8 mouse cellular contexts compared by ENCODE assay signal in the genomic region with DNA sequence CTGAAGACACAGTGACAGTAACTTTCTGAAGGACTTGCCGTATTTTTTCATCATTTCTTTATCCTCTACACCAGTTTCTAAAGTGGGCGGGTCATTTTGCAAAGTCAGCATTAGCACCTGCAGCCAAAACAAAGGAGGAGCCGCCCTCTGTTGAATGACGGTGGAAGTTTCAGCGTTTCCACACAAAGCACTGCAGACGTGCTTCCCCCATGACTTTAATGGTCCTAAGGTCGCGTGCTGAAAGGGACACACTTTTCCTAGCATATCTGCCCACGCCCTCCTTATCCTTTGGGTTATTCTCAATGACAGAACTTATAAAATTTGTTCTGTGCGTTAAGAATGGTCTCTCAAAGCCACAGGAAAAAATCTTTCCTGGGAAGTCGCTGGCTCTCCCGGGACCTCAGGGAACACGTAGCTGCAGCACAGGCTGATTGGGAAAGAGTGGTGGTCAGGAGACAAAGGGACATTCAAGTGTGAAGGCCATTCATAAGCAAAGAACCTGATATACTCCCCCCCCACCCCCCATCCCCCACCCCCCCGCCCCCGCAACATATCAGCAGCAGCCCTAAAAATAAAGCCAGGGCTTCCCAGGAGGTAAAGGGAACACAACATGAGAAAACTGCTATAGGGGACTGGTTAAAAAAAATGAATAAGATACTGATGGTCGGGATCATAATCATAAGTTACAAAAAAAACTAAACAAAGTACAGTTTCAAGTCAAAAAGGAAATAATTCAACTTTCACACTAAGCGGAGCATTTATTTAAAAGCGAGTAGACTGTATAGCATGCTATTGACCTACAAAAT.
A peak's percentile ranks its signal among the peaks of the same experiment; 100 is the strongest.
DNase-seq lines count a peak whose midpoint lies in the region; ATAC-seq and TF ChIP-seq lines count a peak whose summit lies in the region.

No protein-coding gene starts in this region.

- H3K4me1 ChIP-seq in kidney, postnatal 0 days (replicated peaks; ENCODE audit: insufficient read depth, low read length) = no peaks in the 10 kb centered on the region
- H3K4me1 ChIP-seq in forebrain, embryonic 12.5 days = peaks cover 71% of the 10 kb centered on the region
- no peaks in the 10 kb centered on the region for H3K4me1 ChIP-seq in limb, embryonic 14.5 days (ENCODE audit: control insufficient read depth, insufficient read depth, low read length)
- peaks cover 3% of the 10 kb centered on the region; the same call in 1 of the 2 replicates for H3K4me1 ChIP-seq in stomach, embryonic 16.5 days (ENCODE audit: control insufficient read depth, insufficient read depth, low read length)

- H3K36me3 ChIP-seq in kidney, postnatal 0 days (ENCODE audit: insufficient read depth, low read length) = 0 out of 2 replicates have a peak, but pooled peaks cover 4% of the 10 kb centered on the region
- H3K36me3 ChIP-seq in forebrain, embryonic 12.5 days (replicated peaks) = no peaks in the 10 kb centered on the region
- H3K36me3 ChIP-seq in limb, embryonic 14.5 days (ENCODE audit: control insufficient read depth, insufficient read depth, low read length) = no peaks in the 10 kb centered on the region
- no peaks in the 10 kb centered on the region for H3K36me3 ChIP-seq in stomach, embryonic 16.5 days (ENCODE audit: control insufficient read depth, insufficient read depth, low read length)

- H3K9ac ChIP-seq in kidney, postnatal 0 days (ENCODE audit: low read depth, low read length) = no peak overlapping the region
- H3K9ac ChIP-seq in forebrain, embryonic 12.5 days = peak overlapping the region; percentile 36; the same call in 1 of the 2 replicates
- H3K9ac ChIP-seq in limb, embryonic 14.5 days (ENCODE audit: low read depth, low read length, severe bottlenecking) = no peak overlapping the region
- H3K9ac ChIP-seq in stomach, embryonic 16.5 days (ENCODE audit: low read length) = peak overlapping the region; percentile 16; the same call in 1 of the 2 replicates

- peak overlapping the region; percentile 30 for H3K4me2 ChIP-seq in kidney, postnatal 0 days (ENCODE audit: low read length)
- peak overlapping the region; percentile 48 for H3K4me2 ChIP-seq in forebrain, embryonic 12.5 days
- 0 out of 2 replicates have a peak overlapping the region, but pooled peaks have one; percentile 2 for H3K4me2 ChIP-seq in limb, embryonic 14.5 days (replicated peaks; ENCODE audit: low read depth, low read length, severe bottlenecking)
- no peak overlapping the region; the same call in 1 of the 2 replicates for H3K4me2 ChIP-seq in stomach, embryonic 16.5 days (ENCODE audit: low read depth, low read length)

- DNase-seq in kidney, postnatal 0 days (ENCODE audit: low spot score) = no peak
- DNase-seq in kidney, postnatal 14 days = no peak
- DNase-seq in limb, embryonic 14.5 days (ENCODE audit: low spot score) = peak; percentile 18
- no peak for DNase-seq in left cerebral cortex, adult 9 months (ENCODE audit: low spot score in 2 of 2)
- DNase-seq in layer of hippocampus, adult 18-20 months (ENCODE audit: low spot score in 2 of 2) = no peak
- DNase-seq in right cerebral cortex, postnatal 14 days = no peak

- no peak overlapping the region for H3K4me3 ChIP-seq in kidney, postnatal 0 days (replicated peaks; ENCODE audit: low read depth, low read length)
- H3K4me3 ChIP-seq in forebrain, embryonic 12.5 days (replicated peaks) = peak overlapping the region; percentile 28
- H3K4me3 ChIP-seq in limb, embryonic 14.5 days (replicated peaks; ENCODE audit: low read length) = no peak overlapping the region
- H3K4me3 ChIP-seq in stomach, embryonic 16.5 days (replicated peaks; ENCODE audit: low read length) = no peak overlapping the region

- no peaks in the 10 kb centered on the region for H3K27me3 ChIP-seq in kidney, postnatal 0 days (ENCODE audit: insufficient read depth, low read length)
- no peaks in the 10 kb centered on the region for H3K27me3 ChIP-seq in forebrain, embryonic 12.5 days
- H3K27me3 ChIP-seq in limb, embryonic 14.5 days (ENCODE audit: control insufficient read depth, insufficient read depth, low read length) = no peaks in the 10 kb centered on the region
- H3K27me3 ChIP-seq in stomach, embryonic 16.5 days (ENCODE audit: control insufficient read depth, insufficient read depth, low read length) = no peaks in the 10 kb centered on the region

- no peaks in the 10 kb centered on the region for H3K9me3 ChIP-seq in kidney, postnatal 0 days (replicated peaks; ENCODE audit: low read length)
- no peaks in the 10 kb centered on the region for H3K9me3 ChIP-seq in forebrain, embryonic 12.5 days
- H3K9me3 ChIP-seq in limb, embryonic 14.5 days (ENCODE audit: control insufficient read depth, low read length) = no peaks in the 10 kb centered on the region
- no peaks in the 10 kb centered on the region for H3K9me3 ChIP-seq in stomach, embryonic 16.5 days (replicated peaks; ENCODE audit: control insufficient read depth, low read length)

- whole genome bisulfite sequencing in kidney, postnatal 0 days = 21% methylated on average over 18 of the region's 18 CpGs
- WGBS in forebrain, embryonic 12.5 days = 2% methylated on average over 18 of the region's 18 CpGs
- WGBS in limb, embryonic 14.5 days = 20% methylated on average over 18 of the region's 18 CpGs
- 29% methylated on average over 18 of the region's 18 CpGs for whole genome bisulfite sequencing in stomach, embryonic 16.5 days

- no peak overlapping the region for H3K27ac ChIP-seq in kidney, postnatal 0 days
- H3K27ac ChIP-seq in forebrain, embryonic 12.5 days = peak overlapping the region; percentile 65
- H3K27ac ChIP-seq in limb, embryonic 14.5 days (replicated peaks; ENCODE audit: low read depth, low read length) = no peak overlapping the region
- no peak overlapping the region for H3K27ac ChIP-seq in stomach, embryonic 16.5 days (ENCODE audit: low read length)

- no peak for TF ChIP-seq POLR2A in limb, embryonic 14.5 days (IDR thresholded peaks at IDR 0.05; ENCODE audit: borderline replicate concordance, extremely low read depth, insufficient read depth, insufficient read length)

- TF ChIP-seq CTCF in kidney, postnatal 0 days (IDR thresholded peaks at IDR 0.05; ENCODE audit: low read depth) = peak; percentile 24; the same call in 1 of the 2 replicates

- no peak for ATAC-seq in kidney, postnatal 0 days (replicated peaks; ENCODE audit: low FRiP score, low read depth)
- ATAC-seq in forebrain, embryonic 12.5 days (ENCODE audit: low FRiP score) = peak; percentile 65
- no peak for ATAC-seq in limb, embryonic 14.5 days (ENCODE audit: low FRiP score, low read depth)
- ATAC-seq in stomach, embryonic 16.5 days (ENCODE audit: insufficient read depth, low FRiP score) = no peak

Comparison
In these comparisons a context has a peak if more than half of its experiments do, and no peak if none do; other contexts are left out.
1. H3K9ac ChIP-seq: peak in forebrain, embryonic 12.5 days (single experiment) and stomach, embryonic 16.5 days (single experiment); none in kidney, postnatal 0 days (single experiment) and limb, embryonic 14.5 days (single experiment).